Mouse (Mus musculus) liver, embryonic 14.5 days (tissue): Measurements from ENCODE around the gene Pex16. TPM values are rescaled to one million over a fixed set of nuclear protein-coding genes. Genes with fewer than 3 reads are reported as not detected.
A peak's percentile ranks its signal among the peaks of the same experiment; 100 is the strongest.

Experiments used
- ATAC-seq: fragments of 200-750 bp; cut with Nextera tagmentation; 2 replicates; pipeline ENCODE4 v1.8.0; 2017; ENCODE audit warnings: moderate number of reproducible peaks, mild to moderate bottlenecking, moderate library complexity; ENCODE audit not compliant: insufficient read depth
- DNase-seq, 3 experiments: peaks; one replicate each; pipeline ENCODE4 v3.0.0-alpha.2; 2012 to 2013; ENCODE audit warnings: low read depth in 3 of 3, low spot score in 3 of 3
- H3K27ac ChIP-seq: fragments of 300-500 bp; sonication (generic); 2 replicates; pipeline ENCODE4 v1.5.1; 2014; ENCODE audit warnings: moderate library complexity, mild to moderate bottlenecking, control low read depth, inconsistent platforms
- H3K27me3 ChIP-seq: fragments of 300-500 bp; sonication (generic); 2 replicates; pipeline ENCODE4 v1.6.1; 2014; ENCODE audit warnings: mild to moderate bottlenecking, low read length, moderate library complexity; ENCODE audit not compliant: control insufficient read depth, insufficient read depth
- H3K36me3 ChIP-seq: fragments of 300-500 bp; sonication (generic); replicated peaks from 2 replicates; pipeline ENCODE4 v1.6.1; 2014; ENCODE audit warnings: low read depth; ENCODE audit not compliant: control insufficient read depth, insufficient read depth
- H3K4me1 ChIP-seq, 2 experiments: fragments of 200-500 bp in 1 of 2; fragments of 300-500 bp in 1 of 2; sonication (generic) in 1 of 2; replicated peaks; 2 replicates each; pipeline ENCODE4 v1.6.1; 2012 to 2014; ENCODE audit warnings: antibody characterized with exemption in 1 of 2, inconsistent platforms in 1 of 2, low read length in 1 of 2; ENCODE audit not compliant: control insufficient read depth in 2 of 2, insufficient read depth in 2 of 2
- H3K4me2 ChIP-seq: fragments of 300-500 bp; sonication (generic); 2 replicates; pipeline ENCODE4 v1.6.1; 2014; ENCODE audit warnings: low read depth, mild to moderate bottlenecking, control low read depth, moderate library complexity
- H3K4me3 ChIP-seq, 2 experiments: fragments of 200-500 bp in 1 of 2; fragments of 300-500 bp in 1 of 2; sonication (generic) in 1 of 2; 2 replicates each; pipeline ENCODE4 v1.5.1; 2012 to 2014; ENCODE audit warnings: low read depth in 2 of 2, low read length in 2 of 2, mild to moderate bottlenecking in 2 of 2, control low read depth in 1 of 2, inconsistent platforms in 1 of 2, moderate library complexity in 1 of 2; ENCODE audit not compliant: insufficient read depth in 1 of 2
- H3K9ac ChIP-seq: fragments of 300-500 bp; sonication (generic); replicated peaks from 2 replicates; pipeline ENCODE4 v1.6.1; 2014; ENCODE audit warnings: mild to moderate bottlenecking, control low read depth, moderate library complexity
- H3K9me3 ChIP-seq: fragments of 300-500 bp; sonication (generic); 2 replicates; pipeline ENCODE4 v1.6.1; 2016; ENCODE audit warnings: low read length, mixed read lengths; ENCODE audit not compliant: control insufficient read depth
- CTCF ChIP-seq: IDR thresholded peaks from 2 replicates; pipeline ENCODE4 v1.5.1; 2016; ENCODE audit warnings: antibody characterized with exemption, low read depth, control low read depth
- EP300 ChIP-seq: IDR thresholded peaks from 2 replicates; pipeline ENCODE4 v1.6.1; 2016; ENCODE audit warnings: antibody characterized with exemption, low read depth
- WGBS: fragments of 180-500 bp; shearing (Covaris S2); extraction: QIAGEN DNeasy Blood & Tissue Kit; methylation state at CpG from one replicate; pipeline ENCODE4 v1.1.7; 2014; ENCODE audit not compliant: insufficient replicate concordance; 5-methylcytosine and 5-hydroxymethylcytosine counted together
- polyA plus RNA-seq, 2 experiments: library from polyadenylated mRNA; depleted of rRNA in 1 of 2; stranded (reverse) in 1 of 2; unstranded in 1 of 2; fragments of >200 nt; fragmentation: Nextera tagmentation in 1 of 2; extraction: Ambion mirVana in 1 of 2; gene quantifications; 2 replicates each; pipeline versions ENCODE4 v1.2.1 to v1.2.3; 2012 to 2014

The Pex16 gene
- polyA plus RNA-seq, 2 experiments: 15.5 to 19.5 TPM

DNA sequence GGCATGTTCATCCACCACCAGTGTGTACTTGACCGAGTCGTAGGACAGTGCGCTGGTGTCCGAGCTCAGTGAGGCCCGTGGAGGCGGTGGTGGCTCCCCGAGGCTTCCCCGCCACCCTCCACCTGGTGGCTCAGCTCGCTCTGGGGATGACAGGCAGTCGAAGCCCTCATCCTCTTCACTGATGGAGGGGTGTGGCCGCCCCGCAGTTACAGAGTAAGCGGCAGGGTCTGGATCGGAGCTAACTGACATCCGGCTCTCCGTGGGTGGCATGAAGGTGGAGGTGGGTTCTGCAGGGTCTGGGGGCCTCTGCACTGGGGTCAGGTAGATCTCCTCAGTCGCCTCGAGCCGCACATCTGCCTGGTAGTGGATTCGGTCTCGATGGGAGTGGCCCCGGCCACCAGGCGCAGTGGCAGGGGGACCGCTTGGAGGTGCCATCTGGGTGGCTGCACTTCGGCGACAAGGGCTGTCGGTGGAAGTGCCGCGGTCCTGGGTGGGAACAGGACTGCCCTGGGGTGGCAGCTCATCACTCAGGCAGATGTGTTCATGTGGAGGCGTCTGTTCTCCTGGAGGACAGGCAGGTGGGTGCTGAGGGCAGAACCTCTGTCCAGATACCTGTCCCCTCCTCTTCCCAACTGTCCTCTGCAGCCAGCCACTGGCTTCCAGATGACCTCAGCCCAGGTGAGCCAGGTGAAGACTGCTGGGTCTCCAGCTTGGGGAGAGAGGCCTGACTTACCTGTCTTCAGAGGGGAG, 12.5 kb downstream of the Pex16 start:
- no peak overlapping the region for H3K27ac ChIP-seq
- H3K9ac ChIP-seq: no peak overlapping the region
- H3K4me2 ChIP-seq: no peak overlapping the region
- DNase-seq: no peak
- peaks cover 45% of the 10 kb centered on the region for H3K27me3 ChIP-seq
- peaks cover 0 to 4% of the 10 kb centered on the region in 2 experiments; a peak in 2 of 4 replicates for H3K4me1 ChIP-seq
- TF ChIP-seq EP300: no peak
- no peak for TF ChIP-seq CTCF
- ATAC-seq: no peak
- no peaks in the 10 kb centered on the region for H3K9me3 ChIP-seq
- H3K4me3 ChIP-seq: no peak overlapping the region
- WGBS: 72% methylated on average over 30 of the region's 30 CpGs
- no peaks in the 10 kb centered on the region for H3K36me3 ChIP-seq

DNA sequence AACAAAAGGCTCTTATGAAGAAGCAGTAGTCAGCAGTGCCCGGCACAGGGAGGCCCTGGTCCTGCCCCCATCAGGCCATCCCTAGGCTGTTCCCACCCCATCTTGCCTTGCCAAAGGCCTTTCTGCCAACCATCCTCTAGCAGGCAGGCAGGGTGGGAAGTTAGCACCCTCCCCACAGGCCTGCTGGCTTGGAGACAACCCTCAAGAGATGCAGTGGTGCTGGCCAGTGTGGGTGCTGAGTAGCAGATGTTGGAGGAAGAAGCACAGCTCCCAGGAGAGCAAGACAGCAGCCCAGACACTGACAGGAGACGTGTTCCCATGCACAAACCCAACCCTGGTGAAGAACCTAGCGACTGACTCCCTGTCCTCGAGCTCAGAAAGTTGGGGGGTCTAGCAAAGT, 13.2 kb downstream of the Pex16 start:
- Histone ChIP-seq H3K9me3 (no peaks in the 10 kb centered on the region), H3K36me3 (no peaks in the 10 kb centered on the region), H3K27me3 (peaks cover 51% of the 10 kb centered on the region), H3K9ac (no peak overlapping the region), H3K4me2 (no peak overlapping the region), H3K4me3 (no peak overlapping the region), H3K27ac (no peak overlapping the region), H3K4me1 (peaks cover 0 to 4% of the 10 kb centered on the region in 2 experiments; a peak in 2 of 4 replicates)
- WGBS: 43% methylated on average over 4 of the region's 4 CpGs
- DNase-seq: no peak
- no peak for ATAC-seq
- no peak for TF ChIP-seq EP300
- TF ChIP-seq CTCF: no peak

DNA sequence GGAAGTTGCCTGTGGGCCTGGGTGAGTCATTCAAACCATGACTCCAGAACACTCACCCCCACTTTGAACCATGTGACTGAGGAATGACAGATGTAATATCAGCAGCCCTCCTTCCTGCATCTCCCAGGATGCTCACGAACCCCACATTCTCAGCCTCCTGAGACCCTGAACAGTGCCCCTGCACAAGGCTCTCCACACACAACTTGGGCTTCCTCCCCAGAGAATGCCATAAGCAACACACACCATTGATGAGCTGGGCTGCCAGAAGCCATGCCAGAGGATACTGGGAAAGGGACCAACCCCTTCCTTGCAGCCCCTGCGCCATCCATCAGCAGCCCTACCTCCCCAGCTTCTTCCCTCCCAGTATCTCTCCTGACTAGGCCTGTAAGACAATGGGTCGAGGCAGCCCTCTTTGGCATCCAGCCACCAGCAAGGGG, 13.6 kb downstream of the Pex16 start:
- Histone ChIP-seq H3K4me2 (no peak overlapping the region), H3K9ac (no peak overlapping the region), H3K27ac (no peak overlapping the region), H3K4me3 (no peak overlapping the region), H3K36me3 (no peaks in the 10 kb centered on the region), H3K4me1 (peaks cover 0 to 4% of the 10 kb centered on the region in 2 experiments; a peak in 2 of 4 replicates), H3K9me3 (no peaks in the 10 kb centered on the region), H3K27me3 (peaks cover 54% of the 10 kb centered on the region)
- 46% methylated on average over 3 of the region's 3 CpGs for WGBS
- ATAC-seq: no peak
- no peak for TF ChIP-seq CTCF
- no peak for TF ChIP-seq EP300
- DNase-seq: no peak

DNA sequence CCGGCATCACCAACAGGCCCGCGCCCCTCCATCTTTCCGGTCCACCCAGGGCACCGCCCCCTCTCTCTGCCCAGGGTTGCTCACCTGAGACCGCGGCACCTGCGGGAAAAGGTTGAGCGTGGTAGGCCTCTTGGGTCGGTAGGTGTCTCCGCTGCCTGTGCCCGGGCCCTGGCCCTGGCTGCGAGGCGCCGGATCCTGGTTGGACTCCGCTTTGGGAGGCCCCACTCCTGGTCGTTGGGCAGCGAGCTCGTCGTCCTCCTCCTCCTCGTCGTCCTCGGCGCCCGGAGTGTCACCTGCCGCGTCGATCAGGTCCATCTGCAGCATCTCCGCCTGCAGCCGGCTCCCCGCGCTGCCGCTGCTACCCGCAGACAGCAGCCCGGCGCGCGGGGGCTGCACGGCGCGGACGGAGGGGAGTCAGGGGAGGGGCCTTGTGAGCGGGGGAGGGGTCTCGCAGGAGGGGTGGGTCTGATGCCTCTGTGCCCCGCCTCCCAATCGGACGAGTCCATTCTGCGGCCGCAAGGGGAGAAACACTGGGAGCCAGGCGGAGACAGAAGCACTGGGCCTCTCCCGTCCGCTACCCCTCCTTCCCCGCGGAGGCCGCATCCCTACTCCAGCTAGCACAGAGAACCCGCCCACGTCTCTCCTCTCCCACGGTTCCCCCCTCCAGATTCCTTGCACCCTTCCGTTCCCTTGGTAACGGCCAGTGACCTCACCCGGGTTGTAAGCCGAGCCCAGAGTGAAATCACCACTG, 14.6 kb downstream of the Pex16 start:
- H3K36me3 ChIP-seq: no peaks in the 10 kb centered on the region
- H3K27me3 ChIP-seq: peaks cover 58% of the 10 kb centered on the region
- H3K9me3 ChIP-seq: no peaks in the 10 kb centered on the region
- peak; percentile 27; the same call in 1 of the 2 replicates for ATAC-seq
- peaks cover 0 to 4% of the 10 kb centered on the region in 2 experiments; a peak in 2 of 4 replicates for H3K4me1 ChIP-seq
- WGBS: 2% methylated on average over 58 of the region's 62 CpGs
- no peak overlapping the region for H3K9ac ChIP-seq
- no peak for DNase-seq
- TF ChIP-seq EP300: no peak
- no peak for TF ChIP-seq CTCF
- H3K4me3 ChIP-seq: peak overlapping the region; percentile 20 to 42
- peak overlapping the region; percentile 52 for H3K4me2 ChIP-seq
- no peak overlapping the region for H3K27ac ChIP-seq

DNA sequence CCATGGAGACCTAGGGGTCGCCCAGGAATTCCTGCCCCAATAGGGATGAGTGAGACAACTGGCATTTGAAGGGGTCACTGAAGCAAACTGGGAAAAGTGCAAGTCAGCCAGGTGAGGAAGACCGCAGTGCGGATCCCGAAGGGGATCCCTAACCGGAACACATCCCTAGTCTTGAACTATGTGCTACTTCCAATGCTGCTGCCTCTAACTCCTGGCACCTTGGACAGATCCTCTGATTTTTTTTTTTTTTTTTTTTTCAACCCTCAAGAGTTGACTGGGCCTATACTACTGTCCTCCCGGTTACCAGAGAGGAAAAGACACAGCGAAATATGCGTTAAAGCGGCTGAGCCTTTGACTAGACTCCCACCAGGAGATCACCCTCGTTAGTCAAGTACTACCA, 15.2 kb downstream of the Pex16 start:
- Histone ChIP-seq H3K36me3 (no peaks in the 10 kb centered on the region), H3K4me1 (peaks cover 0 to 4% of the 10 kb centered on the region in 2 experiments; a peak in 2 of 4 replicates), H3K9ac (no peak overlapping the region), H3K27ac (no peak overlapping the region), H3K4me2 (peak overlapping the region; percentile 52), H3K27me3 (peaks cover 58% of the 10 kb centered on the region), H3K9me3 (no peaks in the 10 kb centered on the region), H3K4me3 (peak overlapping the region; percentile 20 to 42; a peak in 1 of 4 replicates)
- DNase-seq (no peak), ATAC-seq (no peak)
- 15% methylated on average over 10 of the region's 10 CpGs for WGBS
- TF ChIP-seq CTCF (no peak), EP300 (no peak)
